Mouse (Mus musculus) kidney, embryonic 15.5 days (tissue): ENCODE measurements at regions not wholly inside any gene's neighbourhood (a gene's known extent, or its start where the extent isn't known, plus 50 kb on each side); places are given as distances from the start of the nearest gene placed in this dataset.

ENCODE experiments used
- ATAC-seq: fragments of 200-750 bp; cut with Nextera tagmentation; replicated peaks from 2 replicates; pipeline ENCODE4 v1.8.0; 2017; ENCODE audit warnings: moderate TSS enrichment; ENCODE audit not compliant: low FRiP score
- H3K27ac ChIP-seq: fragments of 300-500 bp; sonication (generic); 2 replicates; pipeline ENCODE4 v1.5.1; 2015; ENCODE audit warnings: mild to moderate bottlenecking, inconsistent platforms
- H3K27me3 ChIP-seq: fragments of 300-500 bp; sonication (generic); 2 replicates; pipeline ENCODE4 v1.6.1; 2015; ENCODE audit warnings: inconsistent platforms
- H3K36me3 ChIP-seq: fragments of 300-500 bp; sonication (generic); 2 replicates; pipeline ENCODE4 v1.6.1; 2015; ENCODE audit warnings: inconsistent platforms
- H3K4me1 ChIP-seq: fragments of 300-500 bp; sonication (generic); 2 replicates; pipeline ENCODE4 v1.6.1; 2015; ENCODE audit warnings: inconsistent platforms
- H3K4me2 ChIP-seq: fragments of 300-500 bp; sonication (generic); 2 replicates; pipeline ENCODE4 v1.6.1; 2015; ENCODE audit warnings: moderate library complexity, mild to moderate bottlenecking, inconsistent platforms
- H3K4me3 ChIP-seq: fragments of 300-500 bp; sonication (generic); replicated peaks from 2 replicates; pipeline ENCODE4 v1.5.1; 2015; ENCODE audit warnings: mild to moderate bottlenecking, inconsistent platforms
- H3K9ac ChIP-seq: fragments of 300-500 bp; sonication (generic); 2 replicates; pipeline ENCODE4 v1.6.1; 2015; ENCODE audit warnings: mild to moderate bottlenecking, inconsistent platforms
- H3K9me3 ChIP-seq: fragments of 300-500 bp; sonication (generic); replicated peaks from 2 replicates; pipeline ENCODE4 v1.6.1; 2016; ENCODE audit warnings: inconsistent platforms
- WGBS: fragments of 180-500 bp; shearing (Covaris S2); methylation state at CpG from one replicate; pipeline ENCODE4 v1.1.7; 2015; ENCODE audit warnings: mixed read lengths; 5-methylcytosine and 5-hydroxymethylcytosine counted together

- Histone ChIP-seq H3K4me2 (no peak overlapping the region), H3K27me3 (no peaks in the 10 kb centered on the region), H3K36me3 (no peaks in the 10 kb centered on the region), H3K27ac (no peak overlapping the region), H3K4me1 (peaks cover 11% of the 10 kb centered on the region; the same call in 1 of the 2 replicates), H3K9ac (no peak overlapping the region), H3K9me3 (no peaks in the 10 kb centered on the region), H3K4me3 (no peak overlapping the region)
- no peak for ATAC-seq
- WGBS, result 87% methylated on average over 4 of the region's 4 CpGs
Observed at GRCm38 (mm10) chr11:31736556-31737089, 64.9 kb upstream of the Bod1 start.

GRCm38 (mm10) chr11:31738148-31739021 is 66.7 kb upstream of the Bod1 start:
- ATAC-seq, result no peak
- Histone ChIP-seq H3K27me3 (no peaks in the 10 kb centered on the region), H3K4me2 (no peak overlapping the region), H3K9ac (no peak overlapping the region), H3K9me3 (no peaks in the 10 kb centered on the region), H3K36me3 (no peaks in the 10 kb centered on the region), H3K4me3 (no peak overlapping the region), H3K4me1 (peaks cover 7% of the 10 kb centered on the region; the same call in 1 of the 2 replicates), H3K27ac (no peak overlapping the region)
- 93% methylated on average over 5 of the region's 5 CpGs for WGBS

GRCm38 (mm10) chr11:31740409-31740808 is 68.7 kb upstream of the Bod1 start:
- no peak overlapping the region for H3K27ac ChIP-seq
- WGBS, result 72% methylated on average over 5 of the region's 5 CpGs
- H3K9ac ChIP-seq, result no peak overlapping the region
- H3K4me3 ChIP-seq, result no peak overlapping the region
- H3K9me3 ChIP-seq, result no peaks in the 10 kb centered on the region
- no peak for ATAC-seq
- H3K27me3 ChIP-seq, result no peaks in the 10 kb centered on the region
- H3K36me3 ChIP-seq, result no peaks in the 10 kb centered on the region
- H3K4me1 ChIP-seq, result no peaks in the 10 kb centered on the region
- H3K4me2 ChIP-seq, result no peak overlapping the region

GRCm38 (mm10) chr11:31742160-31742559 is 70.5 kb upstream of the Bod1 start:
- 24% methylated on average over 1 of the region's 1 CpGs for WGBS
- H3K4me2 ChIP-seq, result no peak overlapping the region

GRCm38 (mm10) chr11:31744076-31744785 is 72.5 kb upstream of the Bod1 start:
- no peak for ATAC-seq
- Histone ChIP-seq H3K4me1 (peaks cover 16% of the 10 kb centered on the region), H3K4me3 (no peak overlapping the region), H3K9me3 (no peaks in the 10 kb centered on the region), H3K27me3 (no peaks in the 10 kb centered on the region), H3K4me2 (no peak overlapping the region), H3K9ac (no peak overlapping the region), H3K36me3 (no peaks in the 10 kb centered on the region), H3K27ac (no peak overlapping the region)
- WGBS, result 82% methylated on average over 12 of the region's 12 CpGs

More at GRCm38 (mm10) chr11:31742160-31742559, 70.5 kb upstream of the Bod1 start:
- Histone ChIP-seq H3K27ac (no peak overlapping the region), H3K27me3 (no peaks in the 10 kb centered on the region), H3K4me3 (no peak overlapping the region), H3K36me3 (no peaks in the 10 kb centered on the region), H3K4me1 (peaks cover 3% of the 10 kb centered on the region; the same call in 1 of the 2 replicates), H3K9ac (no peak overlapping the region), H3K9me3 (no peaks in the 10 kb centered on the region)
- no peak for ATAC-seq

GRCm38 (mm10) chr11:31745028-31745865 is 73.6 kb upstream of the Bod1 start:
- Histone ChIP-seq H3K4me1 (peaks cover 16% of the 10 kb centered on the region), H3K27me3 (no peaks in the 10 kb centered on the region), H3K9ac (no peak overlapping the region), H3K36me3 (no peaks in the 10 kb centered on the region), H3K9me3 (no peaks in the 10 kb centered on the region), H3K4me2 (no peak overlapping the region), H3K27ac (no peak overlapping the region), H3K4me3 (no peak overlapping the region)
- WGBS, result 73% methylated on average over 16 of the region's 16 CpGs
- no peak for ATAC-seq

GRCm38 (mm10) chr11:31745866-31746248 is 74.2 kb upstream of the Bod1 start:
- H3K4me3 ChIP-seq, result no peak overlapping the region
- H3K4me2 ChIP-seq, result no peak overlapping the region
- no peaks in the 10 kb centered on the region for H3K36me3 ChIP-seq
- no peaks in the 10 kb centered on the region for H3K9me3 ChIP-seq
- 56% methylated on average over 5 of the region's 5 CpGs for WGBS
- H3K27ac ChIP-seq, result no peak overlapping the region
- no peak overlapping the region for H3K9ac ChIP-seq
- H3K27me3 ChIP-seq, result no peaks in the 10 kb centered on the region
- no peak for ATAC-seq
- peaks cover 16% of the 10 kb centered on the region for H3K4me1 ChIP-seq

GRCm38 (mm10) chr11:31746488-31746887 is 74.8 kb upstream of the Bod1 start:
- 60% methylated on average over 6 of the region's 6 CpGs for WGBS
- no peak overlapping the region for H3K4me2 ChIP-seq
- H3K27me3 ChIP-seq, result no peaks in the 10 kb centered on the region
- no peak for ATAC-seq
- no peak overlapping the region for H3K27ac ChIP-seq
- peaks cover 16% of the 10 kb centered on the region for H3K4me1 ChIP-seq
- H3K9ac ChIP-seq, result no peak overlapping the region
- H3K9me3 ChIP-seq, result no peaks in the 10 kb centered on the region
- no peak overlapping the region for H3K4me3 ChIP-seq
- H3K36me3 ChIP-seq, result no peaks in the 10 kb centered on the region

- 74% methylated on average over 8 of the region's 8 CpGs for WGBS
- Histone ChIP-seq H3K27me3 (no peaks in the 10 kb centered on the region), H3K9me3 (no peaks in the 10 kb centered on the region), H3K4me3 (no peak overlapping the region), H3K36me3 (no peaks in the 10 kb centered on the region), H3K4me2 (no peak overlapping the region), H3K4me1 (peaks cover 16% of the 10 kb centered on the region), H3K27ac (no peak overlapping the region), H3K9ac (no peak overlapping the region)
- no peak for ATAC-seq
Observed at GRCm38 (mm10) chr11:31746939-31747338, 75.3 kb upstream of the Bod1 start.

- ATAC-seq, result no peak
- Histone ChIP-seq H3K4me2 (no peak overlapping the region), H3K9me3 (no peaks in the 10 kb centered on the region), H3K4me1 (peaks cover 16% of the 10 kb centered on the region), H3K36me3 (no peaks in the 10 kb centered on the region), H3K4me3 (no peak overlapping the region), H3K9ac (no peak overlapping the region), H3K27me3 (no peaks in the 10 kb centered on the region), H3K27ac (peak overlapping the region; percentile 46; the same call in 1 of the 2 replicates)
- WGBS, result 67% methylated on average over 5 of the region's 5 CpGs
Observed at GRCm38 (mm10) chr11:31748275-31748815, 76.7 kb upstream of the Bod1 start.

- Histone ChIP-seq H3K9me3 (no peaks in the 10 kb centered on the region), H3K4me1 (peaks cover 16% of the 10 kb centered on the region), H3K4me3 (no peak overlapping the region), H3K27me3 (no peaks in the 10 kb centered on the region), H3K36me3 (no peaks in the 10 kb centered on the region), H3K9ac (no peak overlapping the region), H3K27ac (no peak overlapping the region), H3K4me2 (no peak overlapping the region)
- 87% methylated on average over 1 of the region's 1 CpGs for WGBS
- ATAC-seq, result no peak
Observed at GRCm38 (mm10) chr11:31751274-31751673, 79.6 kb upstream of the Bod1 start.
